Mouse (Mus musculus) adrenal gland (tissue): Measurements from ENCODE around the gene Barx1.

ENCODE experiments used
- intact Hi-C: fragments of 180-260 bp; cut with DNase I; formaldehyde crosslinking; loops from one replicate; pipeline ENCODE4 v1.15.1; 2025

Barx1 gene

DNA sequence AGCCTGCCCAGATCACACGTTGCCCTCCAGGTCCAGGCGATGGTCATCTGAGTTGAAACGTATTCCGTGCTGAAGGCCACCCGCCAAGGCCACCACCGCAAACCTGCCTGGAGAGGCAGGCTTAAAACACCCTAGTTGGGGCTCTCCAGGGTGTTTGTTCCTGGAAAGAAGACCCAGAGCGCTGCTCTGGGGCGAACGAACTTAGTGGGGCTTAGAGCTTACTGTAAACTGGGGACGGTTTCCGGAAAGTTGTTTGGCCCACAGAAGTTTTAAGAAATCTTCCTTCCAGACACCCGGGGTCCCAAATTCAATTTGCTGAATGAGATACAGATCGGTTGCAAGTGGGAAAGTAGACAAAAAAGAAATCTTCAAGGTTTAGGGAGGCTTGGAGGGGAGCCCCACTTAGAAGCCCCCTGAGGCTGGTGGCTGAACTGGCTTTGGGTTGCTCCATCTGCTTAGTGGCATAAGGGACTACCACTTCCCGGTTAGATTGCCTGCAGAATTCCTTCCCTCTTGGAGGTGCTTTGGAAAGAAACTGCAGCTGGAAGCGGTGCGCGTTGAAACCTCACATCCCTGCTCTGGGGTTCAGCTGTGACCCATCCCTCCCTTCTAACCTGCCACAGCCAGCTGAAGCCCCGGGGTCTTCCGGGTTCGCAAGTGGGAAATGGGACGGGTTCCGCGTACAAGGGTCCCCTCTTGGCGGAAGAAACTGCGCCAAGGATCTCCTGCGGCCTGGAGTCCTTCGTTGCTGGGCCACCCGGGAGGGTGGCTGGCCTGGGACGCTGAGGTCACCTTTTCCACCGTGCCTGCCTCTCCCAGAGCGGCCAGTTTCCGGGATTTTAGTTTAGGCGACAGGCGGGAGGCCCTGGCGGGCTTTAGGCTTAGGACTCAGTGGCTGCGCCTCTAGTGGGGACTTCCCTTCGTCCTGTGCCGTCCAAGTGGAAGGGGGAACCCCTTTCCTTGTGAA, 3.3 kb upstream of the Barx1 start:
- intact Hi-C loops = loop anchor here (5.0 kb wide), 1 partner anchor 338 kb away; no protein-coding TSS in a partner anchor

DNA sequence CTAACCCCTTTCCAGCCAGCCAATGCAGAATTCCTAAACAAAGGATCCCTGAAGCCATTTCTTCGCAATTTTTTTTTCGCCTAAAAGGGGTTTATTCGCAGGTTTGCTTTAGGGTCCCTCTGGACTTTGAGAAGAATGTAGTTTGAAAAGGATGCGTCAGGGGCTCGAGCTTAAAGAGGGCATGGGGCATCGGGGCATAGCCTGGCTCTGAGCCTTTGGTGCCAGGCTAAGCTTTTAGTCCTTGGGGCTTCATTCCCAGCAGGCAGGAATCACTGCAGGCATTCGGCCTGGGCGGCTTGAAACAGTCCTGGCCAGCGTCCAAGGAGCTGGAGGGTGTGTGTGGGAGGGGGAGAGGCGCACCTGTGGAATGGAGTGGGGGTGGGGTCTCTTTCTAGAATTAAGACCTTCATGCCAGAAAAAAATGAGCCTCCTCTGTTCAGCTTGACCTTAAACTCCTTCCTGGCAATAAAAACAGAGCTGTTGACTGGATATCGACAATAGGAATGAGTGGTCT, 2.5 kb upstream of the Barx1 start:
- intact Hi-C loops = no loop called here

DNA sequence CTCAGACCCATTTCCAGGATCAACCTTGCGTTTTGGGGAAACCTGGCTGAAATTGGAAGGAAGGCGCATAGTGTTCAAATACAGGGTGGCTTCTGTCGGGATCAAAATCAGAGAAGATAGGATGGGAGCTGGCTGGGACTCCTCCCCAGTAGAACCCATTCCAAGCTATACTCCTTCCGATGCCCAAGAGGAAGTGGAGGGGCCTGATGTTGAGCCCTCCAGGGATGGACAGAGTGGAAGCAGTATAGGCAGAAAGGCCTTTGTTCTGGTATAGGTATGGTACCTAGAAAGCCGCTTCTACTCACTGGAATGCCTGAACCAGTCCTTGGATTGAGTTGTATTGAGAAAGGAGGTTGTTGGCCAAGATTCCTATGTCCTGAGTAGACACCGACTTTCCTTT, 2.1 kb upstream of the Barx1 start:
- intact Hi-C loops = no loop called here

DNA sequence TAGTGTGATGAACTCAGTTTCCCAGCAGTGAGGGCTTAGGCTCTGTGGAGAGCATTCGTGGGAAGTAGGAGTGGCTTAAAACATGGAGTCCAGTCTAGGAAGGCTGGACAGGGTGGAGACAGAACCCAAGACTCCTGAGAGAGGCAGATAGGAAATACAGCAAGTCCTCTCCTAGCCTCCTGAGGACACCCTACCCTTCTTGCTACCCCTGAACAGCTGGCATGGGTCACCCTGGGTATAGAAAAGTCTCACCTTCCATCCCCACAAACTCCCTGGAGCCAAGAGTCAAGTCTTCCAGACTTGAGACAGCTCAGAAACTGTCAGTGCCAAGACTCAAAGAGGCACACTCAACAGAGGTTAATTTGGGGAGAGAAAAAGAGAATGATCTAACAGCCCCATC, 1.2 kb upstream of the Barx1 start:
- intact Hi-C loops = no loop called here

DNA sequence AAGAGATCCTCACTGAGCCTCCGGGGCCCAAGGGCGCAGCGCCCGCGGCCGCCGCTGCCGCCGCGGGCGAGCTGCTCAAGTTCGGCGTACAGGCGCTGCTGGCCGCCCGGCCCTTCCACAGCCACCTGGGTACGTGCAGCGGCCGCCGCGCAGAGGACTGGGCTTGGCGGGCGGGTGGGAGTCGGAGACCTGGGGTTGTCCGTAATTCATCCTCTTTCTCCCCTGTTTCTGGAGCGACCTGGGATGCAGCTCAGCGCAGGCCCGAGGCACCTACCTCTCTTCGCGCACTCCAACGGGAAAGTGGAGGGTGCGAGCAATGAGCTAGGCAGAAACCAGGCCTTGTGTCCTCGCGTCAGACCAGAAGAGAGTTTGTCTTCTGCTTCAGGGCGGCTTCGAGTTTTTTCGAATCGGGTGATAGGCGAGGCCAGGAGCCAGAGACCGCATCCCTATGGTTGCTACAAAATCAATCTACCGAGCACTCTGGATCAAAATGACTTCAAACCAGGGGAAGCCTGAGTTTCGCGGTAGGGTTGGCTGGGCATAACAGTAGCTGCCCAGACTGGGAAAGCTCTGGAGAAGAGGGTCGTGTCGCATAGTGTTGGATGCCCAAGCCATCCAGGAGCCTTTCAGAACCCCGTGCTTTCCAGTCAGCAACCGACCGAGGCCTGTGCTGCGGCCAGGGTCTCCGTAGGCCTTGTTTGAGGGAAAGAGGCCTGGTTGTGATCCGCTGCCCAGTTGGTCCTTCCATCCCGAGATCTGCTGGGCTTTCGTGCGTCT, 601 bp downstream of the Barx1 start:
- intact Hi-C loops = no loop called here

DNA sequence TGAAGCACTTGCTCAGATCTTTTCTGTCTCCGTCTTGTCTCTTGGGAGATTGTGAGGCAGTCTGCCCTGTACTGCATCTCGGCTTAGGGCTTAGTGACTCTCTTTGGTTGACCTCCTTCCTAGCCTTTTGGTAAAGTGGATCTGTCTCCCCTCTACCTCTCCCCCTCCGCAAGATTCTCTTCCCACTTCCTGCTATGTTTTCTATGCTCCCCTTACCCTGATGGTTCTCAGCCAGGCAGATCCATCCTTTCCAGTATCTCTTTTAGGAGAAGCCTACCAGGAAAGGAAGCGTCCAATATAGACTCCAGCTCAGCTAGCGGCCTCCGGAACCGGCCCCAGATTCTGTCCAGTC, 1.2 kb downstream of the Barx1 start:
- intact Hi-C loops = no loop called here

DNA sequence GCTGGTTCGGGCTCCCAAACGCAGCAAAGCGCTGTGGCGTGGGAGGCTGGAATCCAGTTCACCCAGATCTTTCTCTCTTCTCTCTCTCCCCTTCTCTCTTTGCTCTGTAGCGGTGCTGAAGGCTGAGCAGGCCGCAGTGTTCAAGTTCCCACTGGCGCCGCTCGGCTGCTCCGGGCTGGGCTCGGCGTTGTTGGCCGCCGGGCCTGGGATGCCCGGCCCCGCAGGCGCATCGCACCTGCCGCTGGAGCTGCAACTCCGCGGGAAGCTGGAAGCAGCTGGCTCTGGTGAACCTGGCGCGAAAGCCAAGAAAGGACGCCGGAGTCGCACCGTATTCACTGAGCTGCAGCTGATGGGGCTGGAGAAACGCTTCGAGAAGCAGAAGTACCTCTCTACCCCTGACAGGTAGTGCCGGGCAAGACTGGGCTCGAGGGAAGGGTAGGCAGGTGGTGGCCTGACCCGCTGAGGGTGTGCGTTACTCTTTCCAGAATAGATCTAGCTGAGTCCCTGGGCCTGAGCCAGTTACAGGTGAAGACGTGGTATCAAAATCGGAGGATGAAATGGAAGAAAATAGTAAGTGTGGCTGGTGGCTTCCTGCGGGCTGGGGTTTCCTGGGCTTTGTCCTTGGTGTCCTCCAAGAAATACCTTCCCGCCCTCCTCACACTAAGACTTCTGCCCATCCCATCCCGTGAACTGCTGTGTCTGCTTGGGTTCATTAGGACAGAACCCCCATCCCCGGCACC, 2.3 kb downstream of the Barx1 start:
- intact Hi-C loops = no loop called here

DNA sequence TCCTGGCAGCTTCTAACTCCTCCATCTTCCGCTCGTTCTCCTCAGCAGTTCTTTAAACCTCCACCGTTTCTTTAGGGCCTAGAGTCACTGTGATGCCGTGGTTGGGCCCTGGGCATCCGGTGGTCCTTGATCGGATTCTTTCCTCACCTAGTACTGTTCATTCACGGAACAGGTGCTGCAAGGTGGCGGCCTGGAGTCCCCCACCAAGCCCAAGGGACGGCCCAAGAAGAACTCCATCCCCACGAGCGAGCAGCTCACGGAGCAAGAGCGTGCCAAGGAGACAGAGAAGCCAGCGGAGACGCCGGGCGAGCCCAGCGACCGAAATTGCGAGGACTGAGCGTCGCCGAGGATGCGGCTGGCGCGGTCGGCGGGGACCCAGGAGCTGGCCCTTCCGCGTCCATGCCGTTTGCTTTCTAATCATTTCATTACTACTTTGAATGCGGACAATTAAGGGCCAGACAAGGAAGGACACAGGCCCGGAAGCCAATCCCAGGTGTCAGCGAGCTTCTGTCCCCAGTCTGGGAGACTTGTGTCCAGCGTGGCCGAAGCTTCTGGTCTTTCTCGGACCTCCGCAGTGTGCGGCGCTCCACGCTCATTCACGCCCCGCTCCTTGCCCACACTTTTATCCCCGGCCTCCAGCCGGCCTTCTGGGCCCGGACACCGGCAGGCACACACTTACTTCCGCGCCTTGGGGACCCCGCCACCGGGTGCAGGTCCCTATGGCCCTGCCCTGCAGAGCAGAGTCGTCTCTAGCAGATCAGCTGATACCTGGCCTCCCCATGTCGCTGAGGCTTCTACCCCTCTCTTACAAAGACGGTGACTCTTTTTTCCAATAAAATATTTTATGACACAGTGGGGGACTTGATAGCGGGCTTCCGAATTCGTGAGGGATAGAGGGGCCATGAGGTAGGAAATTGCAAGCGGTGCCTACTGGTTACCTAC, 3.1 kb downstream of the Barx1 start:
- intact Hi-C loops = no loop called here

DNA sequence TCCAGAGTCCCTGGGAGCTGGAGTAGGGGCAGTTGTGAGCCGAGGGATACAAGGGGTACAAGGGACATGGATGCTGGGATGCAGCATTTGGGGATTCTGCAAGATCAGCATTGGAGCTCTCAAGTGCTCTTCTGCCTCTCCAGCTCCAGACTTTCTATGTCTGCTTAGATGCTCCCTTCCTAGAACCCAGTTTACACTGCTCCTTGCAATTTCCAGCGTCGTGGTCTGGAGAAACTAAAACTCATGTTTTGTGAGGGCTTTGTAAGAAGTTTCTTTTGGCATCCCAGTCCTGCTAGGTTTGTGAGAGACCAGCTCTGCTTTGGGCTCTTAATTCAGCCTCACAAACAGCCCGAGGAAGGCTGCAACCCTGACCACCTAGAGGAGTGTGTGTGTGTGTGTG, 4.7 kb downstream of the Barx1 start:
- intact Hi-C loops = no loop called here

DNA sequence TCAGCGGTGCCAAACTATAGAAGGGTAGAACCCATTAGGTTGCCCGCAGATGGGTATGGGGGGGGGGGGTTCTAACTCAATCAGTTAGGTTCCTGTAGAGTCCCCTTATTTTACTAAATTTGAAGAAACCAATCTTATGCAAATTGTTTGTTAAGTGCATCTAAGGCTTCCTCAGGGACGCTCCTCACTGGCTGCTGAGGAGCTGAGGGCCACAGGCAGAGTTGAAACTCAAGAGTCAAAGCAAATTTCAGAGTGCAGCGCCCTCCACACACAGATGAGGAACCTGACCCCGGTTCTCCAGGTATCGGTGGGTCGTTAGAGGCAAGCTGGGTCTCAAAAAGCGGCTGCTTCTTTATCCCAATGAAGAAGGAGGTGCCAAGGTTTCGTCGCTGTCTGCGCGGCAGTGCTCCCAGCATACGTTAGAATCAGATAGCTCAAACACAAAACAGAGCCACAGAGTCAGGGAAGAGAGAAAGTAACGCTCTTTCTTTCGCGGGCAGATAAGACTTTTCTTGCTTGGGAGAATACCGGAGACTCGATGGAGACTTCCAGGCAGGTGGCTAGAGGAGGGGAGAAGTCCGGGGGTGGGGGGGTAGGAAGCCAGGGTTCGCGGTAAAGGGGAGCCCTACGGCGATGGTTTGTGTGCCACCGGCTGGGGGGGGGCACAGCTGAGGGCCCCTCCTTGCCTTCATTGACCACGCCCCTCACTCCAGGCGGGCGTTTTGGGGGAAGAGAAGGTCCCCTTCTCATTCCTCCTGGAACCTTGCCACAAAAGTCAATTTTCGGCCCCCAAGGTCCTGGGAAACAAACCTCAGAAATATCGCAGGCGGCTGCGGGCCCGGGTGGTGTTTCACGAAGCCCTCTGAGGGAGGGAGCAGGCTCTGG, 5.5 kb downstream of the Barx1 start:
- intact Hi-C loops = no loop called here

DNA sequence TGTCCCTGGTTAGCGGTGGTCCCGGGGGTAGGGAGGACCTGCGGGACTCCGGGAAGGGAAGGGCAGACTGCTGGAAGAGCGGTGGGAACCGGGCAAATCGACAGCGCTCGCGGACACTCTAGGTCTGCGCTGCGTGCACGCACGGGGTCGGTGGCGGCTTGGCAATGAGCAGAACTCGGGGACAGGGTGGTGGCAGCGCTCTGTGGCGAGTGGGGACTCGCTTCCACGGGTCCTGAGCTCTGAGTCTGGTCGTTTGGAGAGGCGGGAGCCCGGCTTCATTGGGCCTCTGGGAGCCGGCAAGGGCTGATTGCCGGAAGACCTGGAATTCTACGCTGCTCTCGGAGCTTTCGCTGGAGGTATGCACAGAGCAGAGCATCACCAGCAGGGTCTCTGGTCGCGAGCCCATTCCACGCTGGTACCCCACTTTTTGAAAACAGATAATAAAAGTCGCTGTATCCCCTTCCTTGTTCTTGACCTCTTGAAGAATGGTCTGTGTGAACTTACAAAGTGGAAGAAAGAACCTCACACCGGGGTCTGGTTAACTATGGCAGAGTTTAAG, 6.3 kb downstream of the Barx1 start:
- intact Hi-C loops = no loop called here

DNA sequence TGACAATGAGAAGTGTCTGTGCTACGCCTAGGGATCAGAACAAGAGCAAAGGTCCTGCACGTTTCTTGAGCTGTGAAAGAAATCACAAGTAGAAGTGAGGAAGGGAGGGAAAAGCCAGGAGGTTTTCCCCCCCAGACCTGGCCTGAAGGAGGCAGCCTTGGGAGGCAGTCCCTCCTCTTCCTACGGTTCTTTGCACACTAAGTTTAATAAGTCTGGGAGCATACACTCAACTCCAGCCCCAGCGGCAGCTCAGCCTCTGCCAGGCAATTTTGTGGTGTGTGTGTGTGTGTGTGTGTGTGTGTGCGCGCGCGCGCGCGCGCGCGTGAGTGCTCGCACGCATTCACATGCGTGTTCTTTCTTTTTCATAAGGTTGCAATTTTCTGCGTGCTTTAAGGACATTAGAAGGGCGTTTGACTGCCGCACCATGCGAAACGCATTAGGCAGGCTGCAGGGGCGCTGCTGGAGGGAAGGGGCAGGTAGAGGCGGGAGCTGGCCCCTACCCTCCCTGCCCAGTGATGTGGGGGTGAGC, 9.6 kb downstream of the Barx1 start:
- intact Hi-C loops = no loop called here

DNA sequence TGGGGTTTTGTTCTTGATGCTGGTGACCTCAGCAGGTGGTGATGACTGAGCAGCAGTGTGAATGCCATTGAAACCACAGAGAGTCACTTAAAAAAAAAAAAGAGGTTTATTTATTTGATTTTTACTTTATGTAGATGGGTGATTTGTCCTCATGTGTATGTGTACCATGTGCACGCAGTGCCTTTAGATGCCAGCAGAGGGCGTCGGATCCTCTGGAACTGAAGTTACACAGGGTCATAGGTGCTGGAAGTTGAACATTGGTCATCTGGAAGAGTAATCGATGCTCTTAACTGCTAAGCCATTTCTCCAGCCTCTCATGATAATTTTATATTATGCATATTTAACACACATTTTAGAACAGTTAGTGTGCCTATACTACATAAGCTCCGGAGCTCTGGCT, 11.8 kb downstream of the Barx1 start:
- intact Hi-C loops = no loop called here

DNA sequence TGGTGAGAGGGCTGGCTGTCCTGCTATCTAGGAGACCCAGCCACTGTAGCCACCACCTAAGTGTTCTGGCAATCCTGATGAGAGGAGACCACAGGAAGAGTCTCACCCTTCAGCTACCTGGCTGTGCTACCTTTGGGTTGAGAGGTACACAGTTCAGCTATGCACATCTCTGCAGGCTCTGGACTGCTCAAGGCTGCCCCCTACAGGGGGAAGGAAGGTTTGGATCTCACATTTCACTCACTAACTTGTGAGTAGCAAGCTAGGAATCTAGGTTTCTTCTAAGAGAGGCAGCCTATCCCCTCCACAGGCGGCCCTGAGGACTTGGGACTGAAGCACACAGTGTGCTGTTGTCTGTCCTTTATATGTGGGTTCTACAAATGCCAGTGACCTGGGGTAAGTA, 16.6 kb downstream of the Barx1 start:
- intact Hi-C loops = no loop called here

DNA sequence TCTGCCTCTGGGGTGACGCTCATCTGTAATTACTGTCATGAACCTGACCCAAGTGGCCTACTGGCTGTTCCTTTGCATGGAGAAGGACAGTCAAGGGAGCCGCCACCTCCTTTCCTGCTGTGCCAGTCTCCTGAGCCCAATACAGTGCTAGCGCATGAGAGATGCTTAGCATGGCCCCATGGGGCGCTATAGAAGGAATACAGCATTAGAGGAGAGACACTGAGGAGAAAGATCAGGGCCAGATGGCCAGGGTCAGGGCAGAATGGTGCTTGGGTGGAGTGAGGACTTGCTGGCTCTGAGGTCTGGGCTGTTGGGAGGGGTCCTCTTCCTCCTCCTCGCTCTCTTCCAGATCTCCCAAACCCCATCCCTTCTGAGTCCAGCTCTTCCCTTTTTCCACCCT, 23.9 kb downstream of the Barx1 start:
- intact Hi-C loops = no loop called here

DNA sequence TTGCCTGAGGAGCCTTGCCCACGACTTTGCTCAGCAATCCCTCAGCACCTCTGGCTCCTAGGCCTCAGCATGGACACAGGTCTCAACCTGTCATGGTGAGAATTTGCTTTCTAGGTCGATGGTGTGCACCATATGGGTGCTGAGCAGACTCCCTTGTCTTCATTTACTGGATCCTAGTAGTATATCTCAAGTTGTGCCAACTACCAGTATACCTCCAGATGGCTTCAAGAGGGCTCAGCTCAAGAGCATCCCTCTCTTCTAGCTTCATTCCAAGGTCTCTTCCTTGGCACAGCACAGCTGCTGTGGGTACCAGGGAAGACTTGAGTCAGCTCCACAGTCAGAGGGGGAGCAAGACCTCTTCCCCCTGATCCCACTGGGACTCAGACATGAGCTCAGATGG, 29.2 kb downstream of the Barx1 start:
- intact Hi-C loops = no loop called here

DNA sequence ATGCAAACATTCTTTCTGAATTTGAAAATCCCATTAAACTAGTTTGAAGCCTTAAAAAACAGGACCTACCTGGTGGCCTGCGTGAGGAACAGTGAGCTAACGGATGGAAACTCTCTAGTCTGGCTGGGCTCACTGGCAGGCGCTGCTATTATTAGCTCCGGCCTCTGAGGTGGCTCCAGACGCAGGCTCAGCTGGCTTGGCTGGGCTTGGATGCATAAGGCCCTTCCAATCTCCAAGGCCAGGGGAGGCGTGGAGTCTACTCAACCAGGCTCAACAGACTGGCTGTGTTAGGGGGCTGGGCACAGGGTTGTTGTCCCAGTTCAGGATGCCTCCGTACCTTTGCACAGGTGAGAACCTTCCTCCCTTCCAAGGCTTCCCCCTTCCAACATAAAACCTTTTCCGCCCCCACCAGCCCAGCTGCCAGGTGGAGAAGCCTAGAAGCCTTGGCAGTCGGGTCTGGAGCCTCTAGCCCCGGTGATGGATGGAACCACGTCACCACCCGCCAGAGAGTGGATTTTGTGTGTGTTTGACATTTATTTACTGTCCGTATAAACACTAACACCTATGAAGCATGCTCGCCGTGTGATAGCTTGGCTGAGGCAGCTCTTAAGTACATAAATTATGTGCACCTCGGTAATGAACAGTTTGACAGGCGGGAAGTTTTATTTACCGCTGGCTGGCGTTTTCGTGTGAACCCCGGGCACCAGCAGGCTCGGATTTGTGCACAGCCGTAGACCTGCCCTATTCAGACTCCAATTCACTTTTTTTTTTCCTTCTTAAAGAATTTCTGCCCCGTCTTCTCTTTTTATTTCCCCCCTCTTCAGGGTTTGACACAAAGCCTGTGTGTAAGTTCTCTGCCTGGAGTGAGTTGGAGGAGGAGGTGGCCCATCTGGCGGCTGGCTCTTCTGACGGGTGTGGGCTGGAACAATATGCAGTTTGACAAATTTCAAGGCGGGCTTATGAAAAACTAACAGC, 31.6 kb downstream of the Barx1 start:
- intact Hi-C loops = no loop called here
